Mouse (Mus musculus): Measurements from ENCODE around the gene Mepce. TPM values are rescaled to one million over a fixed set of nuclear protein-coding genes. Genes with fewer than 3 reads are reported as not detected.
A peak's percentile ranks its signal among the peaks of the same experiment; 100 is the strongest.

Mepce gene
- polyA plus RNA-seq, 1 experiment from 2014 or later = 10.4 TPM

DNA sequence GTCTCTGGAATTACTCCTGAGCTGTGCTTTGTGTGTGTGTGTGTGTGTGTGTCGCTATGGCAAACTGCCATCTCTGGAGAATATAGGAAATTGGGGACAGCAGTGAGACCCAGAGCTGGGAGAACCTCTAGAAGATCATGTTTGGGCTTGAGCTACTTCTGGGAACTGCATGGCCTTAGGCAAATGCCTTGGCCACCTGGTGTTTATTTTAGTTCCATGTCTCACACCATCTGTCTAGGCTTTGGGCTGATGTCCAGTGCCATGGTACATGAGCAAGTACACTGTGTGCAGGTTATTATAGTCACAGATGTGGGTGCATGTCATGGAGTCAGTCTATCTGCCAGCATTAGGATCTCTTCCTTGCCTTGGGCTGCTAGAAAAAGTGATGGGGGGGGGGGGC lies 35.1 kb upstream of the Mepce start:
- DNase-seq (ENCODE audit: low spot score) = no peak
- no peaks in the 10 kb centered on the region for H3K27me3 ChIP-seq (ENCODE audit: insufficient read depth, poor library complexity, severe bottlenecking)
- H3K27ac ChIP-seq = no peak overlapping the region
- no peak overlapping the region for H3K4me3 ChIP-seq
- no peaks in the 10 kb centered on the region for H3K36me3 ChIP-seq
- no peaks in the 10 kb centered on the region; the same call in 1 of the 2 replicates for H3K4me1 ChIP-seq
- 88% methylated on average over 1 of the region's 1 CpGs for WGBS
- no peaks in the 10 kb centered on the region for H3K9me3 ChIP-seq

DNA sequence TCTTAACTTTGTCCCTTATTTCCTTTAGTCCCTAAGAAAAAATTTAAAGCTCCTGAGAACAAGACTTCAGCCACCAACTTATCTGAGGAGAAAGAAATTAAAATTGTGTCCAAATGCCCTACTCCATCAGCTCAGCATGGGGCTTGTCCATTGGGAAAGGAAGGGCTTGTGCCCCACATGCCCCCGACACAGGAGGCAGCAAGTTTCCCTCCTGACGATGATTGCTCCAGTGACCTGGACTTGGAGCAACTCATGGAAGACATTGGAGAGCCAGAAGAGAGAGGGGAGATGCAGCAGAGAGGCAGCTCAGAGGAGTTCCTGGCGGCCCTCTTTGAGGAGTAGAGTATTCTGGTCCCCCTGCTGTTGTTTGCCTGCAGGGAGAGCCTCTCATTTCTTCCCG lies 34.7 kb upstream of the Mepce start:
- Histone ChIP-seq H3K4me1 (peaks cover 3% of the 10 kb centered on the region; the same call in 1 of the 2 replicates), H3K36me3 (no peaks in the 10 kb centered on the region), H3K27me3 (ENCODE audit: insufficient read depth, poor library complexity, severe bottlenecking) (no peaks in the 10 kb centered on the region), H3K27ac (no peak overlapping the region), H3K4me3 (no peak overlapping the region), H3K9me3 (no peaks in the 10 kb centered on the region)
- 62% methylated on average over 4 of the region's 4 CpGs for WGBS
- DNase-seq (ENCODE audit: low spot score) = no peak

DNA sequence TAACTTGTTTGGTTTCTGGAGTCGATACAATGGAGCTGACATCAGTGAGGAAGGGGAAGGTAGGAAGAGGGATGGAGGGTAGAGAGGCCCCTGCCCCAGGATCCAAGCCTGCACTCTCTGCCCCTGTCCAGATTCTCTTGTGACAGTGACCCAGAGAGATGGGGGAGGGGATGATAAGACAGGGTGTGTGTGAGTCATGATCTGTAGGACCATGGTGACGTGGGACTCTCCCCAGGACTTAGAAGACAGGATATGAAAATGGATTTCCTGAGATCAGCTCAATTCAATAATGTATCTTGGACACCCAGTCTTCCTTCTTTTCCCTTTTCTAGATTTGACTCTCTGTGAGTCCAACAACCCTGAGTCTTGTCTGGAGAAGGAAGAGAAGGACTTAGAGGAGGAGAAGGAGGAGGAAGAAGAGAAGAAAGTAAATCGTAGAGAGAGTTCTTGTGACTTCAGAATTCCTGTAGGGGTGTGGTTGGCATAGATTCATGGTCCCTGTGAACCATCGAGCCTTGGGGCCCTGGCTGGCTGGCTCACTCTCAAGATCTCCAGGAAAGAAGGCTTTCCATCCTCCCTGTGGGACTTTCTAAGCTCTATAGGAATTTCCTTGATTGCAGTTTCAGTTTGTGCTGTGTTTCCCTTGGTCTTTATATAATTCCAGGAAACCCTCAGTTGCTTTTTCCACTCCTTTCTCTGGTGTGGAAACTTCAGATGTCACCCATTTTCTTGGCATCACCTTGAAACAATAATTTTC lies 30.2 kb upstream of the Mepce start:
- no peak overlapping the region for H3K4me3 ChIP-seq
- WGBS = 55% methylated on average over 4 of the region's 4 CpGs
- no peak for DNase-seq (ENCODE audit: low spot score)
- 0 out of 2 replicates have a peak overlapping the region, but pooled peaks have one; percentile 22 for H3K27ac ChIP-seq
- peaks cover 3% of the 10 kb centered on the region; the same call in 1 of the 2 replicates for H3K4me1 ChIP-seq
- no peaks in the 10 kb centered on the region for H3K27me3 ChIP-seq (ENCODE audit: insufficient read depth, poor library complexity, severe bottlenecking)
- no peaks in the 10 kb centered on the region for H3K9me3 ChIP-seq
- H3K36me3 ChIP-seq = no peaks in the 10 kb centered on the region

DNA sequence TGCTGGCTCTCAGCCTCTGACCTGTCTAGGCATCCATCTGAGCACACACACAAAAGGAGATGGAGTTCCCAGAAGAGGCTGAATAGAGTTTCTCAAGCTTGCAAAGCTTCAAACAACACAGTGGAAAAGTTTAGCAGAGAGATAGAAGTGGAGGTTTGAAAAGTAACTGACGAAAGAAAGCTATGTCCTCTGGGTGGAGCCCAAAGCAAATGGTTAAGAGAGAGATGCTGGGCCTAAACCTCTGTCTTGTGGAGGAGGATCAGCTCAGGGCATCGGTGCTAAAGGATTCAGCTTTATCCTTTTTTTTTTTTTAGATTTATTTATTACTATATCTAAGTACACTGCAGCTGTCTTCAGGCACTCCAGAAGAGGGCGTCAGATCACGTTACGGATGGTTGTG lies 20.9 kb upstream of the Mepce start:
- H3K4me3 ChIP-seq = no peak overlapping the region
- no peaks in the 10 kb centered on the region for H3K9me3 ChIP-seq
- H3K27ac ChIP-seq = no peak overlapping the region
- WGBS = 84% methylated on average over 5 of the region's 5 CpGs
- no peak for DNase-seq (ENCODE audit: low spot score)
- H3K36me3 ChIP-seq = no peaks in the 10 kb centered on the region
- no peaks in the 10 kb centered on the region for H3K4me1 ChIP-seq
- H3K27me3 ChIP-seq (ENCODE audit: insufficient read depth, poor library complexity, severe bottlenecking) = no peaks in the 10 kb centered on the region

DNA sequence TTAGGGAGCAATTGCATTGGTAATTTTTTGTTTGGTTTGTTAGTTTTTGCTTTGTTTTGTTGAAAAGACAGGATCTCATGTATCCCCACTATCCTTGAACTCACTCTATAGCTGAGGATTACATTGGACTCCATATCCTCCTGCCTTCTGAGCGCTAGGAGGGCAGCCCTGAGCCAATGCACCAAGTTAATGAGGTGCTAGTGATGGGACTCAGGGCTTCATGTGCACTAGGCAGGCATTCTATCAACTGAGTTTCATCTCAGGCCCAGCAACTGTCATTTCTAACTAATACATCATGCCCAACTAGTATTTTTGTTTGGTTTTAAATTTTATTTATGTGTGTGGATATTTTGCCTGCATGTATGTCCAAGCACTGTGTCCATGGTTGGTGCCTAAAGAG lies 18.7 kb upstream of the Mepce start:
- Histone ChIP-seq H3K27ac (no peak overlapping the region), H3K4me1 (no peaks in the 10 kb centered on the region), H3K36me3 (no peaks in the 10 kb centered on the region), H3K4me3 (no peak overlapping the region), H3K27me3 (ENCODE audit: insufficient read depth, poor library complexity, severe bottlenecking) (no peaks in the 10 kb centered on the region), H3K9me3 (no peaks in the 10 kb centered on the region)
- DNase-seq (ENCODE audit: low spot score) = no peak
- WGBS = 50% methylated on average over 1 of the region's 1 CpGs

DNA sequence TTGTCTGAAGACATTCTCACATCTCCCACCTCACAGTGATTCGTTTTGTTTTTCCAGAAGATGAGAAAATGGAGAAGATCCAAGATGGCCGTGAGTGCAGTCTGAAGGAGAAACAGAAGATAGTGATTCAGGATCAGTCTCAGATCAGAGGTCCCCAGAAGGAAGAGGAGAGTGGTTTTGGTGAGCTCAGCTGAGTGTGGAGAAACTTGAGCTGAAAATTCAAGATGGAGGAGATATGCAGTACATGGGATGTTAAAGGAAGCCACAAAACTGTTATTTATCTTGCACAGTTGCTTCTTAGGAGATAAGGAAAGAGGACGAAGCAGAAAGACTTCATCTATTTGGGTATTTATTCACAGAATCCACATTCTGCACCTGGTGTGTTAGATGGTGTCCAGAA lies 13.5 kb upstream of the Mepce start:
- H3K36me3 ChIP-seq = no peaks in the 10 kb centered on the region
- DNase-seq (ENCODE audit: low spot score) = no peak
- H3K27ac ChIP-seq = no peak overlapping the region
- no peaks in the 10 kb centered on the region for H3K27me3 ChIP-seq (ENCODE audit: insufficient read depth, poor library complexity, severe bottlenecking)
- no peaks in the 10 kb centered on the region for H3K4me1 ChIP-seq
- H3K9me3 ChIP-seq = no peaks in the 10 kb centered on the region
- 68% methylated on average over 3 of the region's 3 CpGs for WGBS
- no peak overlapping the region for H3K4me3 ChIP-seq

DNA sequence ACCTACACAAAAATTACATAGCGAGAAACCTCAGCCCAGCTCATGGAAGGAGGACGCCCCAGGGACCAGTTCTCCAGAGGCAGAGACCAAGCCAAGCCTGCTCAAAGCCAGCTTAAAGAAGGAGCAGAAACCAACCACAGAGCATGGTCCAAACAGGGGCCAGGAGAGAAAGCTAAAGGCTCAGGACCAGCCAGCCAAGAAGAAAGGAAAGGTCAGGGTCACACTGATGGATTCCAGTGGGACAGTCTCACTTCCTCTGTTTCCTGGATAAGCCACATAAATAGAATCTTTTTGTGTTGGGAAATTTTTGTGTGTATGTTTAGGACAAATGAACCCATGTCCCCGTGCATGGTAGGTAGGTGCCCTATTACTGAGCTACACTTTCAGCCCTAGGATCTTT lies 9.2 kb upstream of the Mepce start:
- Histone ChIP-seq H3K4me1 (no peaks in the 10 kb centered on the region), H3K36me3 (no peaks in the 10 kb centered on the region), H3K27me3 (ENCODE audit: insufficient read depth, poor library complexity, severe bottlenecking) (no peaks in the 10 kb centered on the region), H3K9me3 (no peaks in the 10 kb centered on the region), H3K27ac (no peak overlapping the region), H3K4me3 (no peak overlapping the region)
- no peak for DNase-seq (ENCODE audit: low spot score)
- WGBS = 72% methylated on average over 3 of the region's 3 CpGs

DNA sequence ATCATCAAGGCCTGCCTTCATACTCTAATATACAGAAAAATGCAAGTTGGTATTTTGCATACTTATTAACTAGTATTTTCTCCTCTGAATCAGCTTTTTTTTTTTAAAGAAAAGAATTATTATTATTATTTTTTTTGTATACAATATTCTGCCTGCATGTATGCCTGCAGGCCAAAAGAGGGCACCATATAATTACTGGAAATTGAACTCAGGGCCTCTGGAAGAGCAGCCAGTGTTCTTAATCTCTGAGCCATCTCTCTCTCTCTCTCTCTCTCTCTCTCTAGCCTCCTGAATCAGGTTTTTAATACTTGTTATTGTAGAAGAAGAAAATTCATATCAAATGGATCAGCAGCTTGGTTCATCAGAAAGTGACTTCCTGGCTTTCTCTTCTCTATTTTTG lies 4.1 kb upstream of the Mepce start:
- Histone ChIP-seq H3K27me3 (ENCODE audit: insufficient read depth, poor library complexity, severe bottlenecking) (peaks cover 4% of the 10 kb centered on the region; the same call in 1 of the 2 replicates), H3K27ac (no peak overlapping the region), H3K4me3 (no peak overlapping the region), H3K36me3 (no peaks in the 10 kb centered on the region), H3K9me3 (no peaks in the 10 kb centered on the region), H3K4me1 (no peaks in the 10 kb centered on the region)
- DNase-seq (ENCODE audit: low spot score) = no peak

DNA sequence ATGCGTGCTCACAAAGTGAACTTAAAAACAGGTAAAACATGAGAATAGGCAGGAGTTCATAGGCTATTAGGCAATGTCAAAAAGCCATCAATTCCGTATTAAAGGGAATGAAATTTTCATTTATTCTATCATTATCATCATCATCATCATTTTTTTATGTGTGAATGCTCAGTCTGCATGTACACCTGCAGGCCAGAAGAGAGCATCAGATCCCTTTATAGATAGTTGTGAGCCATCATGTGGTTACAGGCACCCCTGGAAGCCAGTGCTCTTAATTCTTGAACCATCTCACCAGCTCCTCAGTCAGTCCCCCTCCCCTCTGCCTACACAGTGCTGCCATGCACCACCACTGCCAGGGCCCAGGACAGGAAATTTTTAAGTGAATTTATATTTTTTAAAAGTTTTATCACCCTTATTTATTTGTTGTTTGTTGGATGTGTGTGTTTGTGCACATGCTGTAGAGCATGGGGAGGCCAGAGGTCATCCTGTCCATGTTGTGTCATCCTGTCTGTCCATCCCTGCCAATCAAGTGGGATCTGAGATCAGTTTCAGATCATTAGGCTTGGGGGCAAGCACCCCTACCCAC lies 1.6 kb upstream of the Mepce start:
- H3K4me3 ChIP-seq = no peak overlapping the region
- no peak overlapping the region for H3K27ac ChIP-seq
- H3K27me3 ChIP-seq (ENCODE audit: insufficient read depth, poor library complexity, severe bottlenecking) = peaks cover 4% of the 10 kb centered on the region; the same call in 1 of the 2 replicates
- H3K4me1 ChIP-seq = peaks cover 14% of the 10 kb centered on the region
- no peak for DNase-seq (ENCODE audit: low spot score)
- peaks cover 11% of the 10 kb centered on the region for H3K36me3 ChIP-seq
- WGBS = 87% methylated on average over 2 of the region's 2 CpGs
- H3K9me3 ChIP-seq = no peaks in the 10 kb centered on the region

DNA sequence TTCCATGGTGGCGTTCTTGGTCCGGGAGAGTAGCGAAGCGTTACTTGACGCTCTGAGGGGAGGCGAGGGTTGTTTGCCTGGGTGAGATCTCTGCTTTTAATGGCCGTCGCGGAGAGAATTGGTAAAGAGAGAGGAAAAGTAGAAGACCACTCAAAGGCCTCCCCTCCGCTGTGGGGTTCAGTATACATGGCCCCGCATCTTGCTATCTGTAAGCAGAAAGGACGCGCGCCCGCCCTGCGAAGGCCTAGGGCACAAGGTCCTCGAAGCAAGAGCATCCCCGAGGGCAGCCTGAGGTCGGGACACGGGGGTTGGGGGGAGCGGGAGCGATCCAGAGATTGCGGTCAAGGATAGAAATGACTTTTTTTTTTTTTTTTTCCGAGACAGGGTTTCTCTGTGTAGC lies 716 bp upstream of the Mepce start:
- Histone ChIP-seq H3K36me3 (peaks cover 20% of the 10 kb centered on the region), H3K4me1 (peaks cover 23% of the 10 kb centered on the region), H3K27me3 (ENCODE audit: insufficient read depth, poor library complexity, severe bottlenecking) (peaks cover 4% of the 10 kb centered on the region; the same call in 1 of the 2 replicates), H3K4me3 (peak overlapping the region; percentile 89), H3K9me3 (no peaks in the 10 kb centered on the region), H3K27ac (peak overlapping the region; percentile 98; the same call in 1 of the 2 replicates)
- no peak for DNase-seq (ENCODE audit: low spot score)
- 66% methylated on average over 24 of the region's 24 CpGs for WGBS

DNA sequence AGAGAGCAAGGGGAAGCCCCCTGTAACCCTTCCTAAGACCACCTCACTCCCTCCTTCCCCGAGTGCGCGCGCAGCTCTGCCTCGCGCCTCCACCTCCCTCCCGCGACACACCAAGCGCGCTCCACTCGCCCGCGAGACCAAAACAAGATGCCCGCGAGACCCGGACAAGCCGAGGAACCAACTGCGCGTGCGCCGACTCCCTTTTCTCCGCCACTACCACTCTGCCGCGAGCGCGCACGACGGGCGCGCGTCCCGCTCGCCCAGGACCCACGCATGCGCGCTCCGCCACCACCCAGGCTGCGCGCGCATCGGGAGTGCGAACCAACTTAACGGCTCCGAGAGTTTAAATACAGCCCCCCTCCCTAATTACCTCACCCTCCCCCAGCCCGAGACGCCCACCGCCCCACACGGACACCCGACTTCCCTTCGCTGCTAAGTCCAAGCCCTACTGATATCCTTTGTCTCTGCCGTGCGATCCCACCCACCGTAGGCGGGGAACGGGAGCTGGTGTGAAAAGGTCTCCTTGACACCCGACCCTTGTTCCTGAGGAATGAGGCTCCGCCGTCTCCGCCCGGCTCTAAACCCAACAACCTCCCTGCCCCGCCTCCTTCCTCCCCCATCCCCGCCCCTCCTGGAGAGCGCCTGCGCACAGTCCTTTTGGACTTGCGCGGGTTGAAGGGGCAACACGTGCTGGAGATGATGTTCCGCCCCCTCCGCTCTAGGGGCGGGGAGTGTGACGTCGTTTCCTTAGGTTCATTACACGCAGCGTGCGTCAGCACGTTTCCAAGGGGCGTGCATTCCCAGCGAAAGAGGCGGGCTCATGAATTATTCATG lies 1.1 kb downstream of the Mepce start:
- H3K27me3 ChIP-seq (ENCODE audit: insufficient read depth, poor library complexity, severe bottlenecking) = peaks cover 4% of the 10 kb centered on the region; the same call in 1 of the 2 replicates
- under 1% methylated on average over 79 of the region's 79 CpGs for WGBS
- H3K36me3 ChIP-seq = peaks cover 39% of the 10 kb centered on the region
- peaks cover 32% of the 10 kb centered on the region for H3K4me1 ChIP-seq
- H3K9me3 ChIP-seq = no peaks in the 10 kb centered on the region
- peak overlapping the region; percentile 89 for H3K4me3 ChIP-seq
- DNase-seq (ENCODE audit: low spot score) = peak; percentile 100
- H3K27ac ChIP-seq = peak overlapping the region; percentile 98

DNA sequence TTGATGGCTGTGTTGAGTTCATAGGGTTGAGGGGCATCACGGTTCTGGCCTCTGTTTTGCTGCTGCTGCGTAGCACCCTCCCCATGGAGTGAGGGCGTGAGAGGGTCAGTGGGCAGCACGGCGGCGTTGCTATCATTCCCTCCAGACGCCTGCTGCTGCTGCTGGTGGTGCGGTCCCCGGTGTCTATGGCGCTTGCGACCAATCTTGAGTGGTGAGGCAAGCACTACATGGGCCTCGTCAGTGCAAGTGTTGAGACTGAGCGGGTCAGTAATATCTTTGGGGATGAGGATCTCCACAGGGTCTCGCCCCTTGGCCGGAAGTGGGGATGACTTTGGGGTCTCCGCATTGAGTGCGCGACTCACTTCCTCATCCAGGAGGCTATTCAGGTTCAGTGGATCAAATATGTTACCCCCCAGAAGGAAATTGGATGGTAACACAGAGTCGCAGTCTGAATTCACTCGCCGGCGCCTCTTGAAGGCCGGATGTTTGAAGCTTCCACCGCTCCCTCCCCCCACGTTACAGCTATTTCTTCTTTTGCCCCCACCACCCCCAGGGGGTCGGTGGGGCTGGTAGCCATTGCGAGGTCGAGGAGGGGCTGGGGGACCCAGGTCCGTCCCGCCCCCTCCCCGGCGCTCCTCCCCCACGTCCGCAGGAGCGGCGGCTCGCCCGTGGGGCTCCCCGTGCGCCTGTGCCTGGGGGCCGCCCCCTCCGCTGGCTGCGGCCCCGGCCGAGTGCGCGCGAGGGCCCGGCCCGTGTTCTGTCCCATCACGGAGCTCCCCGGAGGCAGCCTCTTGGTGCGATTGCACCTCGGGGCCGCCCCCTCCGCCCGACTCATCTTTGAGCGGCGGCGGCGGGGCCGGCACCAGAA lies 2.1 kb downstream of the Mepce start:
- peak overlapping the region; percentile 89 for H3K4me3 ChIP-seq

More for the DNA sequence above, 2.1 kb downstream of the Mepce start:
- Histone ChIP-seq H3K27ac (peak overlapping the region; percentile 98), H3K4me1 (peaks cover 32% of the 10 kb centered on the region), H3K27me3 (ENCODE audit: insufficient read depth, poor library complexity, severe bottlenecking) (peaks cover 4% of the 10 kb centered on the region; the same call in 1 of the 2 replicates), H3K9me3 (no peaks in the 10 kb centered on the region), H3K36me3 (peaks cover 48% of the 10 kb centered on the region)
- WGBS = 3% methylated on average over 56 of the region's 62 CpGs
- DNase-seq (ENCODE audit: low spot score) = peak; percentile 85

Data from heart, embryonic 10.5 days (tissue).